Mouse (Mus musculus): ENCODE data around the gene Arhgdib. TPM values are rescaled to one million over a fixed set of nuclear protein-coding genes. Genes with fewer than 3 reads are reported as not detected.

Gene Arhgdib
- total RNA-seq, 2 experiments from 2014 or later = 335 to 1,226 TPM

GRCm38 (mm10) chr6:136922871-136923270 lies 18.8 kb downstream of the Arhgdib start:
- no peak for ATAC-seq (replicated peaks; ENCODE audit: low FRiP score, poor library complexity, severe bottlenecking)

- no peak for ATAC-seq (replicated peaks; ENCODE audit: low FRiP score, poor library complexity, severe bottlenecking)
Measured at GRCm38 (mm10) chr6:136922080-136922479, 19.6 kb downstream of the Arhgdib start, which contains the start of gene Erp27. Gene Erp27 (minus strand): TSS chr6:136922180.

- no peak for ATAC-seq (replicated peaks; ENCODE audit: low FRiP score, poor library complexity, severe bottlenecking)
Measured at GRCm38 (mm10) chr6:136921601-136922000, 20.1 kb downstream of the Arhgdib start.

- peak; percentile 79 for ATAC-seq (replicated peaks; ENCODE audit: low FRiP score, poor library complexity, severe bottlenecking)
Measured at GRCm38 (mm10) chr6:136920320-136921257, 21.1 kb downstream of the Arhgdib start.

- ATAC-seq (replicated peaks; ENCODE audit: low FRiP score, poor library complexity, severe bottlenecking) = no peak
Measured at GRCm38 (mm10) chr6:136917885-136918284, 23.8 kb downstream of the Arhgdib start.

GRCm38 (mm10) chr6:136915721-136916395 lies 25.8 kb downstream of the Arhgdib start:
- no peak for ATAC-seq (replicated peaks; ENCODE audit: low FRiP score, poor library complexity, severe bottlenecking)

- no peak for ATAC-seq (replicated peaks; ENCODE audit: low FRiP score, poor library complexity, severe bottlenecking)
Measured at GRCm38 (mm10) chr6:136914234-136914633, 27.5 kb downstream of the Arhgdib start.

- ATAC-seq (replicated peaks; ENCODE audit: low FRiP score, poor library complexity, severe bottlenecking) = no peak
Measured at GRCm38 (mm10) chr6:136913384-136914126, 28.1 kb downstream of the Arhgdib start.

- ATAC-seq (replicated peaks; ENCODE audit: low FRiP score, poor library complexity, severe bottlenecking) = no peak
Measured at GRCm38 (mm10) chr6:136912751-136913265, 28.9 kb downstream of the Arhgdib start.

- ATAC-seq (replicated peaks; ENCODE audit: low FRiP score, poor library complexity, severe bottlenecking) = no peak
Measured at GRCm38 (mm10) chr6:136910247-136910890, 31.3 kb downstream of the Arhgdib start.

- no peak for ATAC-seq (replicated peaks; ENCODE audit: low FRiP score, poor library complexity, severe bottlenecking)
Measured at GRCm38 (mm10) chr6:136906937-136907293, 34.8 kb downstream of the Arhgdib start.

GRCm38 (mm10) chr6:136906283-136906936 lies 35.3 kb downstream of the Arhgdib start:
- ATAC-seq (replicated peaks; ENCODE audit: low FRiP score, poor library complexity, severe bottlenecking) = no peak

GRCm38 (mm10) chr6:136903885-136904470 lies 37.7 kb downstream of the Arhgdib start:
- ATAC-seq (replicated peaks; ENCODE audit: low FRiP score, poor library complexity, severe bottlenecking) = no peak

GRCm38 (mm10) chr6:136902527-136902926 lies 39.2 kb downstream of the Arhgdib start:
- no peak for ATAC-seq (replicated peaks; ENCODE audit: low FRiP score, poor library complexity, severe bottlenecking)

GRCm38 (mm10) chr6:136901010-136901409 lies 40.7 kb downstream of the Arhgdib start:
- no peak for ATAC-seq (replicated peaks; ENCODE audit: low FRiP score, poor library complexity, severe bottlenecking)

- ATAC-seq (replicated peaks; ENCODE audit: low FRiP score, poor library complexity, severe bottlenecking) = no peak
Measured at GRCm38 (mm10) chr6:136900369-136901009, 41.2 kb downstream of the Arhgdib start.

GRCm38 (mm10) chr6:136898954-136899353 lies 42.7 kb downstream of the Arhgdib start:
- ATAC-seq (replicated peaks; ENCODE audit: low FRiP score, poor library complexity, severe bottlenecking) = no peak

GRCm38 (mm10) chr6:136898222-136898621 lies 43.5 kb downstream of the Arhgdib start:
- ATAC-seq (replicated peaks; ENCODE audit: low FRiP score, poor library complexity, severe bottlenecking) = no peak
